Mouse (Mus musculus) lung, postnatal 0 days (tissue): Measurements from ENCODE around the gene Srp9. TPM values are rescaled to one million over a fixed set of nuclear protein-coding genes. Genes with fewer than 3 reads are reported as not detected.

Source experiments
- ATAC-seq: fragments of 200-750 bp; cut with Nextera tagmentation; 2 replicates; pipeline ENCODE4 v1.8.0; 2017; ENCODE audit warnings: moderate library complexity
- DNase-seq: peaks from one replicate; pipeline ENCODE4 v3.0.0-alpha.2; 2016; ENCODE audit warnings: low spot score
- H3K27ac ChIP-seq: fragments of 300-500 bp; sonication (generic); 2 replicates; pipeline ENCODE4 v1.5.1; 2014; ENCODE audit warnings: antibody characterized with exemption, mild to moderate bottlenecking, low read length, mixed read lengths
- H3K27me3 ChIP-seq: fragments of 300-500 bp; sonication (generic); replicated peaks from 2 replicates; pipeline ENCODE4 v1.6.1; 2014; ENCODE audit warnings: low read length, mixed read lengths; ENCODE audit not compliant: insufficient read depth
- H3K36me3 ChIP-seq: fragments of 300-500 bp; sonication (generic); 2 replicates; pipeline ENCODE4 v1.6.1; 2014; ENCODE audit warnings: low read length, mixed read lengths; ENCODE audit not compliant: insufficient read depth
- H3K4me1 ChIP-seq: fragments of 300-500 bp; sonication (generic); 2 replicates; pipeline ENCODE4 v1.6.1; 2014; ENCODE audit warnings: antibody characterized with exemption, low read depth, low read length, mixed read lengths; ENCODE audit not compliant: insufficient read depth
- H3K4me2 ChIP-seq: fragments of 300-500 bp; sonication (generic); replicated peaks from 2 replicates; pipeline ENCODE4 v1.6.1; 2014; ENCODE audit warnings: low read depth, mild to moderate bottlenecking, low read length, moderate library complexity, mixed read lengths
- H3K4me3 ChIP-seq: fragments of 300-500 bp; sonication (generic); 2 replicates; pipeline ENCODE4 v1.5.1; 2014; ENCODE audit warnings: low read depth, low read length
- H3K9ac ChIP-seq: fragments of 300-500 bp; sonication (generic); replicated peaks from 2 replicates; pipeline ENCODE4 v1.6.1; 2014; ENCODE audit warnings: low read depth, mild to moderate bottlenecking
- H3K9me3 ChIP-seq: fragments of 300-500 bp; sonication (generic); 2 replicates; pipeline ENCODE4 v1.6.1; 2016; ENCODE audit warnings: low read length, mixed read lengths
- CTCF ChIP-seq: IDR thresholded peaks from 2 replicates; pipeline ENCODE4 v1.5.1; 2016; ENCODE audit warnings: antibody characterized with exemption, mild to moderate bottlenecking
- EP300 ChIP-seq: IDR thresholded peaks from 2 replicates; pipeline ENCODE4 v1.6.1; 2016; ENCODE audit warnings: antibody characterized with exemption, mild to moderate bottlenecking, control low read depth
- WGBS: fragments of 180-500 bp; shearing (Covaris S2); extraction: QIAGEN DNeasy Blood & Tissue Kit; methylation state at CpG from one replicate; pipeline ENCODE4 v1.1.7; 2014; 5-methylcytosine and 5-hydroxymethylcytosine counted together
- polyA plus RNA-seq: library from polyadenylated mRNA; unstranded; fragments of >200 nt; fragmentation: Nextera tagmentation; extraction: Ambion mirVana; gene quantifications from 2 replicates; pipeline ENCODE4 v1.2.1, GENCODE M21; 2015

The Srp9 gene
- polyA plus RNA-seq, 1 experiment from 2014 or later, result 146 TPM

DNA sequence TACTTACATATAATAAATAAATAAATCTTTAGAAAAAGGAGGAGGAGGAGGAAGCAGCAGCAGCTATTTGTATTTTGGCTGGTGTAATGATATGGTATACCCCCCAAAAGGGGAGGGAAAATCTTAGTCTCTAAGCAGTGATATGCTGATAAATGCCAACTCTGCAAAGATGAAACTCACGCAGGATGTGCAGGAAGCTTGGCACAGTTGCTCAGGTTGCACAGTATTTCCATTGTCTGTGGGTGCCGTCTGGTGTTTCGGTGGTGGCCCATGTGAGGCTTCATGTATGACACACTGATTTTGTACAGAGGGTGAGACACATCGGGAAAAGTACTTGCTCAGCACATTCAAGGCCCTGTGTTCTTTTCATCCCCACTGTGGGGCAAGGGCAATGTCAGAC lies 23.1 kb upstream of the Srp9 start:
- Histone ChIP-seq H3K9me3 (no peaks in the 10 kb centered on the region), H3K4me3 (no peak overlapping the region), H3K36me3 (no peaks in the 10 kb centered on the region), H3K4me2 (no peak overlapping the region), H3K9ac (no peak overlapping the region), H3K4me1 (no peaks in the 10 kb centered on the region; the same call in 1 of the 2 replicates), H3K27ac (no peak overlapping the region), H3K27me3 (no peaks in the 10 kb centered on the region)
- WGBS, result 65% methylated on average over 4 of the region's 4 CpGs
- ATAC-seq, result no peak
- TF ChIP-seq EP300, result no peak
- DNase-seq, result no peak

DNA sequence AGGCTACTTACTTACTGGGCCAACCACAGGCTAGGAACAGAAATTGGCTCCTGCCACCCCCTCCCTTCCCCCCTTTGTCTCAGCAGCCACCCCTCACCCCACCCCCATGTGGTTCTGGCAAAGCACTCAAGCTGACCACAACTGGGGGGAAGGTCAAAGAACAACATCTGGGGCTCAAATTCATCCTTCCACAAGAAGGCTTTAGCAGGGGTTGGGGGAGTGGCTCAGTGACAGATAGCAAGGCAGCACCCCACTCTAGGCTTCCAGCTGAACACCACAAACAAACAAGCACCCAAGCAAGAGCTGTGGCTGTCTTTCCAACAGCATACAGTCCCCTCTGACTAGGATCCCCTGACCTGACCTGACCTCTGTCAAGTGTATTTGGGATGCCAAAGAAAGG lies 21.8 kb upstream of the Srp9 start:
- TF ChIP-seq CTCF (no peak), EP300 (no peak)
- ATAC-seq (peak; percentile 31), DNase-seq (no peak)
- Histone ChIP-seq H3K9me3 (no peaks in the 10 kb centered on the region), H3K27me3 (no peaks in the 10 kb centered on the region), H3K9ac (no peak overlapping the region), H3K4me3 (no peak overlapping the region), H3K27ac (no peak overlapping the region), H3K36me3 (no peaks in the 10 kb centered on the region), H3K4me1 (no peaks in the 10 kb centered on the region), H3K4me2 (no peak overlapping the region)

DNA sequence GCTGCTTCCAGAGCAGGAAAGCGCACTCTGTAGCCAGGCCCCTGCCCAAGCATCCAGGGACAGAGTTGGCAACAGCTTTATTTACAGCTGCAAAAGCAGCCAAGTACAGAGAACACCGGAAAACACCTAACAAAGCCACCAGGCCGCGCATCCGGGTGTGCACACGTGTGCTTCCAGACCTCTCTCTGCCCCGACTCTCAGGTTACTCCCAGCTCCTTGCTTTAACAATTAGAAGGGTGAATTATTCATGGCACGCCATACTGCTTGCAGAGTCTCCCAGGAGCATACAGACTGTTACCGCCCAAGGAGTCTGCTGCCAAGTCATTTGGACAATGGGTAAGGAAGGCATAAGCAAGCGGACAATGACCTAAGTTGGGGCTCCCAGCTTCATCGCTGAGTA lies 21.1 kb upstream of the Srp9 start:
- 90% methylated on average over 11 of the region's 11 CpGs for WGBS
- no peak overlapping the region for H3K9ac ChIP-seq
- no peak overlapping the region for H3K4me3 ChIP-seq
- DNase-seq (no peak), ATAC-seq (no peak)
- no peak overlapping the region for H3K27ac ChIP-seq
- no peaks in the 10 kb centered on the region for H3K27me3 ChIP-seq
- no peaks in the 10 kb centered on the region for H3K36me3 ChIP-seq
- H3K4me1 ChIP-seq, result no peaks in the 10 kb centered on the region
- TF ChIP-seq CTCF (no peak), EP300 (no peak)
- no peaks in the 10 kb centered on the region for H3K9me3 ChIP-seq
- no peak overlapping the region for H3K4me2 ChIP-seq

DNA sequence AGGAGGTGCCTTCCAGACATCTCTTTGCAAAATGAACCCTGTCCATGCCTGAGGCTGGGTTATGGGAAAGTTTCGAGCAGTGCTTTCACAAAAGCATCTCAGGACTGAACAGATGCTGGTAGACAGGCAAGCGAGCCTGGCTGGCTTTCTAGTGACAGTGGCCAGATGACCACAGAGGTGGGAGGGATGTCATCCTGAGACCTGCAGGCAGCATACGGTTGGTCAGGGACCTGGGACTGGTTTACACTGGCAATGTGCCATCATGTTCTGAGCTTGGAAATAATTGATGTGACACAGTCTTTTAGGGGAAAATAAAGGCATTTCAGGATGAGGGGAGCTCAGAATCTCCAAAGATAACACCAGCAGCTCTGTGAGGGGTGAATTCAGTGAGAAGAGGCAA lies 19.5 kb upstream of the Srp9 start:
- Histone ChIP-seq H3K9me3 (no peaks in the 10 kb centered on the region), H3K9ac (no peak overlapping the region), H3K27ac (no peak overlapping the region), H3K4me3 (no peak overlapping the region), H3K4me2 (no peak overlapping the region), H3K4me1 (no peaks in the 10 kb centered on the region), H3K36me3 (no peaks in the 10 kb centered on the region), H3K27me3 (no peaks in the 10 kb centered on the region)
- DNase-seq (no peak), ATAC-seq (no peak)
- TF ChIP-seq CTCF (no peak), EP300 (no peak)
- WGBS, result 56% methylated on average over 3 of the region's 3 CpGs

DNA sequence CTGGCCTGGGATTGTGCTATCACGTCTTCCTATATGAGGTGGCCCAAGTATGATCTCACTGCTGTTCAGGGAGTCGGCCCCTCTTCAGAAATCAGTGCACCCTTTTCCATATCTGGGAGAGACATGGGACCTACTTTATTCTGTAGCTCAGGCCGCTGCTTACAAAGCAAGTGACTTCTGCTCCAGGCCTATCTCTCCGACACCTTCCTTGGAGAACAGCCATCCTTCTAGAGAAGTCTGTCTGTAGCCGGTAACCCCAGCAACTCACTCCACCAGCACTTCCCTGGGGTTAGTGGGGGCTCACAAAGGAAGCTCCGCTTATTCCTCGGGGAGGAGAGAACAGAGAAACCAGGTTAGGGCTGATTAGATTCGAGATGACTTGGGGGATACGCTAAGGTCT lies 17.3 kb upstream of the Srp9 start:
- 72% methylated on average over 9 of the region's 9 CpGs for WGBS
- H3K9ac ChIP-seq, result no peak overlapping the region
- H3K27ac ChIP-seq, result no peak overlapping the region
- TF ChIP-seq CTCF (no peak), EP300 (no peak)
- no peak for DNase-seq
- H3K27me3 ChIP-seq, result no peaks in the 10 kb centered on the region
- no peaks in the 10 kb centered on the region for H3K9me3 ChIP-seq
- ATAC-seq, result no peak
- peaks cover 5% of the 10 kb centered on the region; the same call in 1 of the 2 replicates for H3K4me1 ChIP-seq
- no peaks in the 10 kb centered on the region for H3K36me3 ChIP-seq
- no peak overlapping the region for H3K4me3 ChIP-seq
- no peak overlapping the region for H3K4me2 ChIP-seq

DNA sequence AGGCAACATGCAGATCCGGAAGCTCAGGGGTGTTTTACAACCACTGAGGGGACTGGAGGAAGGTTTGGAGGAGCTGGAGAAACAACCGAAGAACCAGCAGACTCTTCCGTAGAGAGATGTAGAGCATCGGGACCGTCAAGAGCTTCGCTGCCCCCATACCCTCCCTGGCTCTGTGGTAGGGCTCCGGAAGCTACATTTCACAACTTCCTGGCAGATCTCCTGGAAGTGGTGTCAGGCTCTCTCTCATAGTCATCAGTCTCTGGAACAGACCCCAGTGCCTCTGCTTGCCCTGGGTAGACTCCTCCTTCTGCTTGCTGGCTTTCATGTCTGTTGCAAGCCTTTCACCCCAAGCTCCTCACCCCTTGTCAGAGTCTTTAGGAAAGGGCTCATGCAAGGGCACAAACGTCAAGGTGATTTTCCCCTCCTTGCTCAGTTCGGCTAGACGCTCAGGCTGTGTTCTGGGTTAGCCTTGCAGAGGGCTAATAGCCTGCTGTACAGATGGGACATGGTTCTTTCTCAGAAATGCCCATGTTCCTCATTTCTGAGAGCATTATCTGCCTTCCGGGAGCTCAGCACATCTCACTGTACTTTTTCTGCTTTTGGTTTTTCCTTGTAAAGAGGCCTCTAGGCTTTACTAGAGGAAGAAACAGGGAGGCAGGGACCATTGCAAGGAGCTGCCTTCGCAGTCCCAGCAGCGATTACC lies 16.0 kb upstream of the Srp9 start:
- DNase-seq (peak; percentile 78), ATAC-seq (peak; percentile 85)
- no peak overlapping the region for H3K4me2 ChIP-seq
- 0 out of 2 replicates have a peak overlapping the region, but pooled peaks have one; percentile 11 for H3K27ac ChIP-seq
- whole genome bisulfite sequencing, result 48% methylated on average over 13 of the region's 13 CpGs
- no peak overlapping the region for H3K9ac ChIP-seq
- H3K4me1 ChIP-seq, result peaks cover 5% of the 10 kb centered on the region; the same call in 1 of the 2 replicates
- H3K4me3 ChIP-seq, result no peak overlapping the region
- H3K9me3 ChIP-seq, result no peaks in the 10 kb centered on the region
- no peaks in the 10 kb centered on the region for H3K36me3 ChIP-seq
- no peaks in the 10 kb centered on the region for H3K27me3 ChIP-seq
- TF ChIP-seq CTCF (no peak), EP300 (no peak; the same call in 1 of the 2 replicates)

DNA sequence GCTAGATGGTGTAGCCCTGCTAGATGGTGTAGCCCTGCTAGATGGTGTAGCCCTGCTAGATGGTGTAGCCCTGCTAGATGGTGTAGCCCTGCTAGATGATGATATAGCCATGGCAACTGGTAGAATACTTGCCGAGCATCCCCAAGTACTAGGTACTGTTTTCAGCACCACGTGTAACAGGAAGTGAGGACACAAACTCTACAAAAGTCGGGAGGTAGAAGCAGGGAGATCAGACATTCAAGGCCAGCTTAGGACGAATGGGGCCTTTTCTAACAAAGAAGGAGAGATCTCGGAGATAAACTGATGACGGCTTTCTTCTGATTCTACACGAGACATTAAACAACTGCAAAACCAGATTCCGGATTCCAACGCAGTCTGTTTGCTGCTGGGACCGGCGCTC lies 14.4 kb upstream of the Srp9 start:
- H3K4me3 ChIP-seq, result no peak overlapping the region
- H3K36me3 ChIP-seq, result no peaks in the 10 kb centered on the region
- no peak overlapping the region for H3K27ac ChIP-seq
- no peak overlapping the region for H3K4me2 ChIP-seq
- no peak for ATAC-seq
- H3K4me1 ChIP-seq, result peaks cover 5% of the 10 kb centered on the region; the same call in 1 of the 2 replicates
- 0 out of 2 replicates have a peak, but pooled peaks cover 7% of the 10 kb centered on the region for H3K27me3 ChIP-seq
- TF ChIP-seq CTCF, result no peak
- TF ChIP-seq EP300, result no peak
- DNase-seq, result no peak
- no peak overlapping the region for H3K9ac ChIP-seq
- H3K9me3 ChIP-seq, result no peaks in the 10 kb centered on the region
- WGBS, result 83% methylated on average over 11 of the region's 11 CpGs
